Mouse (Mus musculus): ENCODE measurements at regions not wholly inside any gene's neighbourhood (a gene's known extent, or its start where the extent isn't known, plus 50 kb on each side); places are given as distances from the start of the nearest gene placed in this dataset.

DNA sequence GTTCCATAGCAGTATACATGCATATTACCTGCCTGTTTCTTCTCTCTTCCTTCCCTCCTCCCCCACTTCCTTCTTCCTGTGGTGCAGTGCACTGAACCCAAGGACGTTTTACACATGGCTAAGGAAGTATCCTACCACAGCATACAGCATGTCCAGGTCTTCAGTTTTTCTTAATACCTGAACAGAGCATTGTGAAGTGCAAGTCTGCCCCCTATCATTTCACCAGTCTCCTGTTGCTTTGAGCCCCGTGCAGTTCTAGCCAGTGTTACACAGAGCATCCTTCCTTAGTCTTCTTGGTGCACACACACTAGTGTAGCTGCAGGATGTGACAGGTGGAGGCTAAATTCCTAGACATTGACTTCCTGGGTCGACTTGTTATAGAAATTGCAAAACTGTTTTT lies 53.7 kb upstream of the Foxb1 start:
- intact Hi-C loops (cut with DNase I), result no loop called here

GRCm38 (mm10) chr9:69823179-69823966 lies 62.6 kb upstream of the Foxb1 start:
- no peak for DNase-seq
- intact Hi-C loops (cut with DNase I), result no loop called here

More for the DNA sequence above, 53.7 kb upstream of the Foxb1 start:
- DNase-seq, result no peak

DNA sequence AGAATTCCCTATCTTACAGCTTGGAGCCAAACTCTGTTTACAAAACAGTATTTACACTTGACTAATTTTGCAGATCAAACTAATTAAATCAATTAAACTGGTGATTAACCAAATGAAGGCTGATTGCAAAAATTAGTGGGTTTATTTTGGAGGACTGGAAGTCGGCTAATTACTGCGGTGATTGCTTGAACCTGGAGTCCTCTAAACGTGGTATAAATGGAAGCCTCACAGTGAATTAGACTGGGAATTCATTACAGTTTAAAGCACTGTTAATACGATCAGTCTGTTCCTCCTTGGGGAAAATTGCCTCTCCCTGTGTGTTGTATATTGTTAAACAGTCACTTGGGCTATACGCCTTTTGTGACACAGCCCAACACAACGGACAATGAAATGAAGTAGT lies 67.7 kb upstream of the Foxb1 start:
- intact Hi-C loops (cut with DNase I), result no loop called here
- DNase-seq, result no peak

DNA sequence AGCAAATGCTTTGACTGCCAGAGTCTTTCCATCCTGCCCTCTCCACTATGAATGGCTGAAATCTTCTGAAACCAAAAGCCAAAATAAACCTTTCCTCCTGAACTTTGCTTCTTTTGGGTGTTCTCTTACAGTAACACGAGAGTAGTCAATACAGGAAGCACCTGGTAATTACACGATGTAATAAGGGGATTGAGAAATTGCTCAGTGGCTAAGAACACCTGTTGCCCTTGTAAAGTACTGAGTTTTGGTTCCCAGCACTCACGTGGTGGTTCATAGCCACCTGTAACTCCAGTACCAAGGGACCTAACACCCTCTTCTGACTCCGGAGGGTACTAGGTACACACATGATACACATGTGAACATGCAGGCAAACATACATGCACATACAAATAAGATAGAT lies 74.7 kb upstream of the Foxb1 start:
- no peak for DNase-seq
- intact Hi-C loops (cut with DNase I), result no loop called here

DNA sequence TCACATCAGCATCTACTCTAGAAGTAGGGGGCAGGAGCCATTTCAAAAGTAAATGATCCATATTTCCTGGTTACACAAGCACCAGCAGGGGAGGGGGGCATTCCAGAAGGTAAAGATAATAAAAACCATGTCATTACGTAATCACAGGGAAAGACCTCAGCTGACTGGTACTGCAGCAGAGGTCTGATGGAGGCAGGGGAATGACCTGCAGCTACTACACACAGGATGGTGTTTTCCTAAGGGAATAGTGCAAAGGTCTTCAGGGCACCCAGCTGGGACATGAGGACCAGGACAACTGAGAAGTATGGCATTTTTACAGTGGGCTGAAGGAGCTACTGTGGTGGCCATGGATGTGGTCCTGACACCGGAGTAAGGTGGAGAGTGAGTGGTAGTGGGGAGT lies 78.5 kb upstream of the Foxb1 start:
- intact Hi-C loops (cut with DNase I), result no loop called here
- DNase-seq, result no peak

DNA sequence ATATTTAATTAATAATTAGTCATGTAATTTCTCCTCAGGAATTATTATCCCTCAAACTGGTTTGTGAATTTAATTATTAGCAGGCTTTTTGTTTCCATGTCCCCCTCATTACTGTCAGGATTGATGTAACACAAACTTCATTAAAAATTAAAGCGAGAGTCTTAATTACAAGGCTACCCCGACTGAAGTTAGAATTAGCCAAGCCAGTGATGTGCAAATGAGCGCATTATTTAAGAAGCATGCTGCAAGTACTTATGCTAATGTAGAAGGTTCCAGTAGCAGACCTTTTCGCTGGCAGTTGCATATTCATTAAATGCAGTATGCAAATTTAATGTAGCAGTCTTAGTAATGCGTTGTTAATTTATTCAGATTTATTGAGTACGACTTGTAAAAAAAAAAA lies 84.0 kb upstream of the Foxb1 start:
- intact Hi-C loops (cut with DNase I), result no loop called here
- DNase-seq, result no peak

DNA sequence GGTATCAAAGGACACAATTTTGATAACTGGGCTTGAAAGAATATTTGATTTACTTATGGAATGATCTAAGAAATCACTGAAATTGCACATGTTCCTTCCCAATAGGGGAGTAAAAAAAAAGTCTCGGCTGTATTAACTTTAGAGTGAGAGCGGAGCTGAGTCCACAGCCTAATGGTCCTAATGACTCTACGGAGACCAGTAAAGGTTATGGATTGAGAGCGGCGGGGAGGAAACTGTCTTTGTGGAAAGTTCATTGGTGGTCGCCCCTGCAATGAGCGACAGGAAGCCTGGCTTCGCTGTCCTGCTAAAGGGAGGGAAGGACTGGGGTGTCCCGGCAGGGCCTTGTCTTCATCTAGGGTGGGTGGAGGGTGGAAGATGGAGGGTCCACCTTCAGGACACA lies 84.5 kb upstream of the Foxb1 start:
- no peak for DNase-seq

GRCm38 (mm10) chr9:69856621-69857020 lies 95.9 kb upstream of the Foxb1 start:
- intact Hi-C loops (cut with DNase I), result no loop called here
- DNase-seq, result peak; percentile 3 to 23

More for the DNA sequence above, 84.5 kb upstream of the Foxb1 start:
- intact Hi-C loops (cut with DNase I), result no loop called here

- intact Hi-C loops (cut with DNase I), result no loop called here
Observed at GRCm38 (mm10) chr9:69858619-69859018, 97.9 kb upstream of the Foxb1 start.

GRCm38 (mm10) chr9:69870182-69870581 lies 109.4 kb upstream of the Foxb1 start:
- intact Hi-C loops (cut with DNase I), result no loop called here
- no peak for DNase-seq

More at GRCm38 (mm10) chr9:69858619-69859018, 97.9 kb upstream of the Foxb1 start:
- no peak for DNase-seq

DNA sequence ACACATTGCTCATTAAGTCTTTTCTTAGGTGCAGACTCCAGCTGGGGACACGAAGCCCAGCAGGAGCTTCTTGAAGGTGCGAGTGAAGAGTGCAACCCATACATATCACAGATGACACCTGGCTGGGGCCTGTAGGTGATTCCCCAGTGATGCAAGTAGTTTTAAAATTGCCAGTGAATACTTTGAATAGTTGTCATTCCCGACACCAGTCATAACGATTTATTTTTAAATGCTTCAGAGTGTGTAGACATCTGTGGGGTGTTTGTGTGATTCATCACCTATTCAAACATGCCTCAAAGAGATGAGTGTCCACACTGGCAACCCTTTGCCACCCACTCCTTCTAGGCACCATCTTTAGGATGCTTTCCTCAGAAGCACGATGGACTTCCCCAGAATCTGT lies 102.9 kb upstream of the Bnip2 start:
- intact Hi-C loops (cut with DNase I), result no loop called here
- DNase-seq, result no peak

DNA sequence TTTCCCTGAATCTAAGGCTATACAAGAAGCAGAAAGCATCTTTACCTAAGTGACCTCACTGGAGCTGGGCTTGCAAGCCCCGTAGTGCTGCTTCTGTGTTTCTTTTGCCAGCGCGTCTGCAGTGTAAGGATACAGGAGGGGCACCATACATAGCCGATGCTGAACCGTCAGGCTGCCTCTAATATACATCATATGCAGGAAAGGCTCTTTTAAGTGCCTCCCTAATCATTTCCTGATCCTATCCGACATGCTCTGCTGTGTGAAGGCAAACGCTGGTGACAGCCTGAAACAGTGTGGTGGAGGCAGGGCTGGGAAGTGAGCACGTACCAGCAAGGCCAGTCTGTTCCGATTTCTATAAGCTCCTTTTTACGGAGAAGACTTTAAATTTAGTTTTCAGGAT lies 91.2 kb upstream of the Bnip2 start:
- no peak for DNase-seq
- intact Hi-C loops (cut with DNase I), result no loop called here

DNA sequence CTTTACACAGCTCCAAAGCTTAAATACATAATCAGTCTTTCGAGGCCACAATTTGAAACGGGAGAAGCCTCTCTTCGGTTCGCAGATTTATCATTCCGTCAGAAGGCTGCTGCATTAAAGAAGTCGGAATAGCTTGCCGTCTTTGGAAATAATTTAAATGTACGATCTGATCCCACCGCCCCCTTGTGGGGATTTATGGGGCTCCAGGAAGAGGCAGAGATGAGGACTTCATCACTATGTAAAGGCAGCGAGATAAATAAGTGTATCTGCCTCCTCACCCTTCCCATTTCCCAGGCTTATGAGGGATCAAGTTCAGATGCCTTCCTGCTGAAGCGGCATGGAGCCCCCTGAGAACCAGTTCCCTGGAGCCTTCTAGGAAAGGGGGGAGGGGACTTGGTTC lies 89.9 kb upstream of the Bnip2 start:
- intact Hi-C loops (cut with DNase I), result no loop called here
- peak in 1 of 2 experiments; percentile 12 for DNase-seq

GRCm38 (mm10) chr9:69900871-69901270 lies 88.4 kb upstream of the Bnip2 start:
- no peak for DNase-seq
- intact Hi-C loops (cut with DNase I), result no loop called here

DNA sequence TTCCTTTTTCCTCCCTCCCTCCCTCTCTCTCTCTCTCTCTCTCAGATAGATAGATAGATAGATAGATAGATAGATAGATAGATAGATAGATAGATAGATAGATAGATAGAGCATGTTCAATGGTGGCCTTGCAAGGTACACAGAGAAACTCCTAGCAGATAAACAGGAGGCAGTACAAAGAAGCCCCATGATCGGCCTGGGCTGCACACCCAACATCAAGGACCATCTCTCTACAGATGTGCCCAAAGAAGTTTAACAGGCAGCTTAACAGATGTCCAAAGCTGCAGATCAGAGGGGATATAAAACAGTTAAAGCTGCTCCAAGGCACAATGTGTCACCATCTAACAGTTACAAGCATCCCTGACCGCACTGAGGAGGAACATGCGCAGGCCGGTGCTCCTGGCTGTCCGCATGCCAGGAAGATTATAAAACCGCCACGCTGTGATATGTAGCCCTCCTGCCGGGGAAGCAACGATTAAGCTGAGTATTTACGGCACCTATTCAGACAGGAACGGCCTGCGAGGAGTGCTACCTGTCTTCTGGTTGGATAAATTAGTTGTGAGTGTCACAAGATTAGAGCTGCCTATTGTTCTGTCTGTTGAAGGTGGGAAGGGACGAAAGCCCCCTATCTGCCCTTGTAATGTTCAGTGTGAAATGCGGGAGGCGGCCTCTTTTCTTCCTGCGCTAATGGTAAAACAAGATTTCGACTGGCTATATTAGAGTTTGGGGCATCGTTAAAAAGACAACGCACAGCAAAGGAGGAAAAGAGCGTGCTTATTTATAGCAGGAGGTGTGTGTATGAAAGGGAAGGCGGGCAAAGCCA lies 81.9 kb upstream of the Bnip2 start:
- intact Hi-C loops (cut with DNase I), result no loop called here
- no peak for DNase-seq

GRCm38 (mm10) chr9:69910621-69911020 lies 78.6 kb upstream of the Bnip2 start:
- DNase-seq, result no peak
- intact Hi-C loops (cut with DNase I), result no loop called here

DNA sequence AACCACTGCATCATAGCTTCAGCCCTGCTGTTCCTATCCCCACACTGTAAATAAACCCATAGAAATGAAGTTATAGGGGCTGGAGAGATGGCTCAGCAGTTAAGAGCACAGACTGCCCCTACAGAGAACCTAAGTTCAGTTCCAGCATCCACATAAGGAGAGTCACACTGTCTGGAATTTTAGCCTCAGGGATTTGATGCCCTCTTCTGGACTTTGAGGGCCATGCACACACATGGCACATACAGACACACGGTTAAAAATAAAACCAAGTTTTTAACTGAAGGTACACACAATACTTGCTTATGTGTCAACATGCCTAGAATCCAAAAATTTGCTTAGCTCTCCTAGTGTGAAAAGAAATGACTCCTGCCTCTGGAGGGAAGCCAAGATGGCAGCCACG lies 61.1 kb upstream of the Bnip2 start:
- intact Hi-C loops (cut with DNase I), result no loop called here
- DNase-seq, result no peak

GRCm38 (mm10) chr9:69937863-69938262 lies 51.4 kb upstream of the Bnip2 start:
- intact Hi-C loops (cut with DNase I), result no loop called here
- no peak for DNase-seq
